Mouse (Mus musculus): Measurements from ENCODE around the gene Mlec.

Mlec gene

DNA sequence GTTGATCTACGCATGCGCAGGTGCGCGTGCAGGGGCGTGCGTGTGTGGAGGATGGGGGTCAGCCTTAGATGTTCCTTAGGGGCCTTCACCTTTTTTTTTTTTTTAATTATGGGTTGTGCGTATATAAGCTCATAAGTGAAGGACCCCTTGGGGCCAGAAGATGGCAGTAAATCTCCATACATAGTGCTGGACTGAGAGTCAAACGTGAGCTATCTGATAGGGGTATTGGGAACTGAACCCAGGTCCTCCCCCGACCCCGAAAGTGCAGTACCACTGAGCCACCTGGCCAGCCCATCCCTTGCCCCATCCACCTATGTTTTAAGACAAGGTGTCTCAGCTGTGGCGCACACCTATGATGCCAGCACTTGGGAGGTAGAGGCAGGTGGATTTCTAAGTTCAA lies 21.6 kb upstream of the Mlec start:
- in situ Hi-C loops (cut with MseI, MboI), result no loop called here

DNA sequence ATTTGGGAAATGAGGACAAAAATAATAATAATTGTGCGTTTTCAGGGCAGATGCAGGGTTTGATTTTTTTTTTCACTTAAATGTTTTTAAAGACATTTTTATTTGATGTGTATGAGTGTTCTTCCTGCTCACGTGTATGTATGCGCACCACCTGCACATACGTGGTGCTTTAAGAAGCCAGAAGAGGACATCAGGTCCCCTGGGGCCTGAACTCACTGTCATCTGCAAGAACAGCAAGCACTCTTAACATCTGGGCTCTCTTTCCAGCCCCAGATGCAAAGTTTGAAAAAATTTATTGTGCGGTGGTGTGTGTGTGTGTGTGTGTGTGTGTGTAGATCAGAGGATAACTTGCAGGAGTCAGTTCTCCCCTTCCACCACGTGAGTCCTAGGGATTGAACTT lies 19.9 kb upstream of the Mlec start:
- in situ Hi-C loops (cut with MseI, MboI), result no loop called here

DNA sequence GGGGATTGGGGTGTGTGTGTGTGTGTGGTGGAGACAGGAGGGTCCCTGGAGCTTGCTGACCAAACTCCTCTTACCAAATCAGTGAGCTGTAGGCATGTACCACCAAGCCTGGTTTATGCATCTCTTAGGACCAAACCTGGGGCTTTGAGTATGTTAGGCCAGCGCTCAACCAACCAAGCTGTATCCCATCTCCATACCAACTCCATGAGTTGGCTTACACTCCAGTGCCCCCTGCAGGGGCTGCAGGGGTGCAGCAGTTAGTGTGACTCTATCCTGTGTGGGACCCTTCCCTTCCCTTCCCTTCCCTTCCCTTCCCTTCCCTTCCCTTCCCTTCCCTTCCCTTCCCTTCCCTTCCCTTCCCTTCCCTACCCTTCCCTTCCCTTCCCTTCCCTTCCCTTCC lies 16.6 kb upstream of the Mlec start:
- in situ Hi-C loops (cut with MseI, MboI), result no loop called here

GRCm38 (mm10) chr5:115170150-115170549 lies 12.2 kb upstream of the Mlec start:
- in situ Hi-C loops (cut with MseI, MboI), result no loop called here

DNA sequence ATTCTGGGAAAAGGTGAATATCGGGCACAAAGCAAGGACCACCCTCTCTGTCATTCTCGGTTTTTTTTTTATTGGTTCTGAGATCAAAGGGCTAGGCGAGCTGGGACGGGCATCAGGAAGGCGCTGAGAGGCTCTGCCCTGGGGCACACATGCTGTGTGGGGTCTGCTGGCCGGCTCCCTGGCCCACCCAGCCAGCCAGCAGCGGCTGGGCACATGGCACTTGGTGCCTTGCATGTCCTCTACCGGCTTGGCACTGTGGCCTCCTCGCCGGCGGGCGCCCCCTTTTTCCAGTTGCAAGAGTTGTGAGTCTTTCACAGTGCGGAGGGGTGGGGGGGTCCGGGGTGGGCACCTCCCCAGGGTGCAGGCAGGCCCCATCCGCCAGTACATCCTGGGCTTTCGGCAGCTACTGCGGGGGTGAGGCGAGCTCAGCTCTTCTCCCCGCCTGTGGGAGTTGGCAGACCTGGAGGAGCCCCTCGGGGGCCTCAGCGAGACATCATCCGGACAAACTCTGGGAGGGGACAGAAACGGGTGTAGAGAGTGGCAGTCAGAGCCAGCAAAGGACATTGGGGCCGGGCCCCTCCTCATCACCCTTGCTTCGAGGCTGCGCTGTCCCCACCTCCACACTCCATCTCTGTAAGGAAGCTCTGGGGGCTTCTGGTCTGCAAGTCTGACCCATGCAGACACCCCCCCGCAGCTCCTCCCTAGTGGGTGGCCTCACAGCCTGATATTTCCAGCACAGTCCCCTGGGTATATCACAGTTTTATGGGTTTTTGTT lies 10.8 kb upstream of the Mlec start:
- in situ Hi-C loops (cut with MseI, MboI), result no loop called here

GRCm38 (mm10) chr5:115167396-115167795 lies 9.4 kb upstream of the Mlec start:
- in situ Hi-C loops (cut with MseI, MboI), result no loop called here

- in situ Hi-C loops (cut with MseI, MboI), result no loop called here
These were observed 8.8 kb upstream of the Mlec start for GRCm38 (mm10) chr5:115166815-115167194.

- in situ Hi-C loops (cut with MseI, MboI), result no loop called here
These were observed 8.2 kb upstream of the Mlec start for GRCm38 (mm10) chr5:115165895-115166814.

GRCm38 (mm10) chr5:115165351-115165750 lies 7.4 kb upstream of the Mlec start:
- in situ Hi-C loops (cut with MseI, MboI), result no loop called here

- in situ Hi-C loops (cut with MseI, MboI), result loop anchor here in 1 of 2 experiments (5.0 kb wide), 1 partner anchor 37 kb away; no protein-coding TSS in a partner anchor
These were observed 6.5 kb upstream of the Mlec start for GRCm38 (mm10) chr5:115164446-115164845.

DNA sequence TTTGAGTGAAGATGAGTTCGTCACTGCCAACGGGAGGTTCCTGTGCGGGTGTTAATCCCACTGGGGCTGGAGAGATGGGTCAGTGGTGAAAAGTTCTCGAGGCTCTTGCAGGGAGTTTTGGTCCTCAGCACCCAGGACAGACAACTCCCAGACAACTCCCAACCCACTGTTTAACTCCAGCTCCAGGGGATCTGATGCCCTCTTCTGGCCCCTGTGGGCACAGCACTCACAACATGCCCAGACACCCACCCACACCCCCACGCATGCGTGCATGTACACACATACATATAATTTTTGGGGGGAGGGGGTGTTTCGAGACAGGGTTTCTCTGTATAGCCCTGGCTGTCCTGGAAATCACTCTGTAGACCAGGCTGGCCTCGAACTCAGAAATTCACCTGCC lies 5.6 kb upstream of the Mlec start:
- in situ Hi-C loops (cut with MseI, MboI), result loop anchor here in 1 of 2 experiments (5.0 kb wide), 1 partner anchor 36 kb away; no protein-coding TSS in a partner anchor

GRCm38 (mm10) chr5:115161940-115162279 lies 3.9 kb upstream of the Mlec start:
- in situ Hi-C loops (cut with MseI, MboI), result loop anchor here in 1 of 2 experiments (5.0 kb wide), 1 partner anchor 35 kb away; no protein-coding TSS in a partner anchor

GRCm38 (mm10) chr5:115161064-115161939 lies 3.3 kb upstream of the Mlec start:
- in situ Hi-C loops (cut with MseI, MboI), result loop anchor here in 1 of 2 experiments (5.0 kb wide), 1 partner anchor 34 kb away; no protein-coding TSS in a partner anchor

- in situ Hi-C loops (cut with MseI, MboI), result loop anchor here in 1 of 2 experiments (5.0 kb wide), 1 partner anchor 33 kb away; no protein-coding TSS in a partner anchor
These were observed 2.7 kb upstream of the Mlec start for GRCm38 (mm10) chr5:115160655-115161054.

GRCm38 (mm10) chr5:115159165-115159564 lies 1.2 kb upstream of the Mlec start:
- in situ Hi-C loops (cut with MseI, MboI), result no loop called here

GRCm38 (mm10) chr5:115156933-115157589 lies 918 bp downstream of the Mlec start:
- in situ Hi-C loops (cut with MseI, MboI), result no loop called here

DNA sequence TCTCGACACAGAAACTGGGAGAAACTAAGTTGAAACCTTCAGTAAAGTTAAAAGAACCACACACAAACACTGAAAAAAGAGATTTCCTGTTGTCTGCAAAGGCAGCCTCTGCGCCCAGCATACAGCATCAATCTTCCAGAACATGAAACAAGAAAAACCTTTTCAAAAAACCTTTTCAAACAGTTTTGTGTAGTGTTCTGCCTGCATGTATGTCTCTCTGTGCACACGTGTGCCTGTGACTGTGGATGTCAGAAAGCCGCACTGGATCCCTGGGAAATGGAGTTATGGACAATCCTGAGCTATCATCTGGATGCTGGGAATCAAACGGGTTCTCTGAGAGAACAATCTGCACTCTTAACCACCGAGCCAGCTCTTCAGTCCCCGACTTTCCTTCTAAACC lies 1.6 kb downstream of the Mlec start:
- in situ Hi-C loops (cut with MseI, MboI), result no loop called here

DNA sequence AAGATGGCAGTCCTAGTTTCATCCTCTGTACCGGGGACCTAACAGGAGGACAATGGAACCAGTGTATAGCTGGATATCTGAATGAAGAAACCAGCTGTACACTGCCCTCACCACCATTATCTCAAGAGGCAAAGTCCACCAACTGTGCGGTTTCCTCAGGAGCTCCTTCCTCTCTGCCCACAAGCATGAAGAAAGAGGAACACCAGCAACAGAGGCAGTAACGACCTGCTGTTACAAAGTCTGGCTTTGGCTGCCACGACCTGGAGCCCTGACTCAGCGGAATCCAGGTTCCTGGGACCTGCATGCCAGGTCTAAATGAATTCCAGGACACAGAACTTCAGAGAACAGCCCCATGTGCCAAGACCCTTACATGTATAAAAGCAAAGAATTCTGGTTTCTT lies 2.1 kb downstream of the Mlec start:
- in situ Hi-C loops (cut with MseI, MboI), result no loop called here

DNA sequence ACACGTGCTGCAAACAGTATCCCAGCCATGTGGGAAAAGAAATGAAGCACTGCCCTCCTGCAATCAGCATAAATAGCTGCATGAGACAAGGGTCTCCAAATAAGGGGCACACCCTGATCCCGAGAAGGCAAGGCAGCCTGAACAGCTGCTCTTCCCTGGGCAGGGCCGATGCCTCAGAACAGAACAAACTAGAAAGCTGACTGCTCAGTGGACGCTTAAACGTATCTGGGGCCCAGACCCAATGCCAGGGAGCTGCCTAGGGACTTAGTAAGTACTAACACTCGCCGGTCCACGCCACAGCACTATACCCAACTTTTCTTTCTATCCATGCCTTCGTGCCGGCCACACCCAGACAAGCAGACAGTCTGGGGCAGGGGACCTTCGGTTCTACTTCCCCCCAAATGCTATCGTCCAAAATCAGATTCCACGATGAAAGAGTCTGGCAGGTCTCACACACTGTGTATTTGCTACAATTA lies 2.8 kb downstream of the Mlec start:
- in situ Hi-C loops (cut with MseI, MboI), result no loop called here

- in situ Hi-C loops (cut with MseI, MboI), result no loop called here
These were observed 5.6 kb downstream of the Mlec start for GRCm38 (mm10) chr5:115152132-115152956.
